Mouse (Mus musculus) intestine, embryonic 16.5 days (tissue): ENCODE measurements around the gene Hist3h2ba. TPM values are rescaled to one million over a fixed set of nuclear protein-coding genes. Genes with fewer than 3 reads are reported as not detected.

ENCODE experiments used
- ATAC-seq: fragments of 200-750 bp; cut with Nextera tagmentation; 2 replicates; pipeline ENCODE4 v1.8.0; 2017; ENCODE audit warnings: moderate TSS enrichment, moderate library complexity
- H3K27ac ChIP-seq: fragments of 300-500 bp; sonication (generic); 2 replicates; pipeline ENCODE4 v1.5.1; 2014; ENCODE audit warnings: mild to moderate bottlenecking, low read length
- H3K27me3 ChIP-seq: fragments of 300-500 bp; sonication (generic); replicated peaks from 2 replicates; pipeline ENCODE4 v1.6.1; 2014; ENCODE audit warnings: low read length, control low read depth, mixed read lengths; ENCODE audit not compliant: control insufficient read depth, insufficient read depth
- H3K36me3 ChIP-seq: fragments of 300-500 bp; sonication (generic); 2 replicates; pipeline ENCODE4 v1.6.1; 2014; ENCODE audit warnings: low read length, control low read depth; ENCODE audit not compliant: control insufficient read depth, insufficient read depth
- H3K4me1 ChIP-seq: fragments of 300-500 bp; sonication (generic); 2 replicates; pipeline ENCODE4 v1.6.1; 2014; ENCODE audit warnings: low read length, control low read depth, mixed read lengths; ENCODE audit not compliant: control insufficient read depth, insufficient read depth
- H3K4me2 ChIP-seq: fragments of 300-500 bp; sonication (generic); 2 replicates; pipeline ENCODE4 v1.6.1; 2014; ENCODE audit warnings: low read depth, low read length, control low read depth
- H3K4me3 ChIP-seq: fragments of 300-500 bp; sonication (generic); 2 replicates; pipeline ENCODE4 v1.5.1; 2014; ENCODE audit warnings: mild to moderate bottlenecking, low read length
- H3K9ac ChIP-seq: fragments of 300-500 bp; sonication (generic); 2 replicates; pipeline ENCODE4 v1.6.1; 2014; ENCODE audit warnings: low read depth, low read length
- H3K9me3 ChIP-seq: fragments of 300-500 bp; sonication (generic); 2 replicates; pipeline ENCODE4 v1.6.1; 2016; ENCODE audit warnings: low read length, control low read depth; ENCODE audit not compliant: control insufficient read depth
- WGBS: fragments of 180-500 bp; shearing (Covaris S2); extraction: QIAGEN DNeasy Blood & Tissue Kit; methylation state at CpG from one replicate; pipeline ENCODE4 v1.1.7; 2014; 5-methylcytosine and 5-hydroxymethylcytosine counted together
- polyA plus RNA-seq: library from polyadenylated mRNA; unstranded; fragments of >200 nt; fragmentation: Nextera tagmentation; extraction: Ambion mirVana; gene quantifications from 2 replicates; pipeline ENCODE4 v1.2.1, GENCODE M21; 2015

Hist3h2ba gene
- polyA plus RNA-seq, 1 experiment from 2014 or later, result 40.9 TPM

- Histone ChIP-seq H3K27me3 (peaks cover 2% of the 10 kb centered on the region; the same call in 1 of the 2 replicates), H3K9me3 (peaks cover 5% of the 10 kb centered on the region; the same call in 1 of the 2 replicates), H3K4me2 (peak overlapping the region; percentile 88), H3K4me1 (peaks cover 27% of the 10 kb centered on the region), H3K36me3 (peaks cover 6% of the 10 kb centered on the region; the same call in 1 of the 2 replicates), H3K4me3 (peak overlapping the region; percentile 49; the same call in 1 of the 2 replicates), H3K9ac (0 out of 2 replicates have a peak overlapping the region, but pooled peaks have one; percentile 4), H3K27ac (no peak overlapping the region)
- no peak for ATAC-seq
- WGBS, result 32% methylated on average over 15 of the region's 15 CpGs
These were observed 10.6 kb downstream of the Hist3h2ba start for GRCm38 (mm10) chr11:58959186-58959825.

GRCm38 (mm10) chr11:58959921-58960465 lies 11.3 kb downstream of the Hist3h2ba start:
- Histone ChIP-seq H3K4me3 (peak overlapping the region; percentile 49), H3K9ac (peak overlapping the region; percentile 50; the same call in 1 of the 2 replicates), H3K4me1 (peaks cover 29% of the 10 kb centered on the region), H3K27ac (no peak overlapping the region; the same call in 1 of the 2 replicates), H3K27me3 (peaks cover 2% of the 10 kb centered on the region; the same call in 1 of the 2 replicates), H3K9me3 (peaks cover 5% of the 10 kb centered on the region; the same call in 1 of the 2 replicates), H3K4me2 (peak overlapping the region; percentile 88), H3K36me3 (peaks cover 6% of the 10 kb centered on the region; the same call in 1 of the 2 replicates)
- peak; percentile 84 for ATAC-seq
- WGBS, result 3% methylated on average over 40 of the region's 40 CpGs

GRCm38 (mm10) chr11:58961364-58962177 lies 12.9 kb downstream of the Hist3h2ba start:
- peaks cover 2% of the 10 kb centered on the region; the same call in 1 of the 2 replicates for H3K27me3 ChIP-seq
- no peak for ATAC-seq
- no peak overlapping the region for H3K9ac ChIP-seq
- no peak overlapping the region for H3K4me2 ChIP-seq
- H3K4me3 ChIP-seq, result no peak overlapping the region
- H3K27ac ChIP-seq, result no peak overlapping the region
- 58% methylated on average over 50 of the region's 50 CpGs for WGBS
- peaks cover 5% of the 10 kb centered on the region; the same call in 1 of the 2 replicates for H3K9me3 ChIP-seq
- H3K36me3 ChIP-seq, result peaks cover 6% of the 10 kb centered on the region; the same call in 1 of the 2 replicates
- H3K4me1 ChIP-seq, result peaks cover 31% of the 10 kb centered on the region

GRCm38 (mm10) chr11:58963543-58963942 lies 14.8 kb downstream of the Hist3h2ba start:
- no peak overlapping the region for H3K27ac ChIP-seq
- no peak overlapping the region for H3K4me3 ChIP-seq
- peaks cover 17% of the 10 kb centered on the region for H3K4me1 ChIP-seq
- H3K4me2 ChIP-seq, result no peak overlapping the region
- 32% methylated on average over 17 of the region's 17 CpGs for WGBS
- peaks cover 2% of the 10 kb centered on the region; the same call in 1 of the 2 replicates for H3K27me3 ChIP-seq
- H3K9ac ChIP-seq, result no peak overlapping the region
- no peaks in the 10 kb centered on the region for H3K36me3 ChIP-seq
- no peak for ATAC-seq
- H3K9me3 ChIP-seq, result peaks cover 5% of the 10 kb centered on the region; the same call in 1 of the 2 replicates

- Histone ChIP-seq H3K27ac (no peak overlapping the region), H3K9ac (no peak overlapping the region), H3K4me3 (no peak overlapping the region), H3K4me1 (peaks cover 21% of the 10 kb centered on the region), H3K9me3 (peaks cover 5% of the 10 kb centered on the region; the same call in 1 of the 2 replicates), H3K36me3 (no peaks in the 10 kb centered on the region), H3K27me3 (peaks cover 2% of the 10 kb centered on the region; the same call in 1 of the 2 replicates), H3K4me2 (no peak overlapping the region)
- ATAC-seq, result no peak
- 85% methylated on average over 7 of the region's 7 CpGs for WGBS
These were observed 15.5 kb downstream of the Hist3h2ba start for GRCm38 (mm10) chr11:58964216-58964615.

- H3K4me1 ChIP-seq, result peaks cover 17% of the 10 kb centered on the region
- peaks cover 2% of the 10 kb centered on the region; the same call in 1 of the 2 replicates for H3K27me3 ChIP-seq
- H3K27ac ChIP-seq, result no peak overlapping the region
- peak; percentile 41 for ATAC-seq
- WGBS, result 46% methylated on average over 12 of the region's 12 CpGs
- H3K4me2 ChIP-seq, result peak overlapping the region; percentile 16; the same call in 1 of the 2 replicates
- no peak overlapping the region for H3K4me3 ChIP-seq
- peaks cover 5% of the 10 kb centered on the region; the same call in 1 of the 2 replicates for H3K9me3 ChIP-seq
- H3K36me3 ChIP-seq, result no peaks in the 10 kb centered on the region
- peak overlapping the region; percentile 29; the same call in 1 of the 2 replicates for H3K9ac ChIP-seq
These were observed 16.5 kb downstream of the Hist3h2ba start for GRCm38 (mm10) chr11:58965001-58965760.

- Histone ChIP-seq H3K4me2 (no peak overlapping the region), H3K9ac (no peak overlapping the region), H3K27ac (no peak overlapping the region), H3K4me1 (peaks cover 17% of the 10 kb centered on the region), H3K4me3 (no peak overlapping the region), H3K9me3 (no peaks in the 10 kb centered on the region), H3K27me3 (no peaks in the 10 kb centered on the region; the same call in 1 of the 2 replicates), H3K36me3 (no peaks in the 10 kb centered on the region)
- ATAC-seq, result no peak
- WGBS, result 98% methylated on average over 1 of the region's 1 CpGs
These were observed 18.6 kb downstream of the Hist3h2ba start for GRCm38 (mm10) chr11:58967346-58967745.

GRCm38 (mm10) chr11:58968551-58968950 lies 19.8 kb downstream of the Hist3h2ba start:
- no peak overlapping the region for H3K27ac ChIP-seq

More at GRCm38 (mm10) chr11:58968551-58968950, 19.8 kb downstream of the Hist3h2ba start:
- H3K9me3 ChIP-seq, result no peaks in the 10 kb centered on the region
- no peak for ATAC-seq
- H3K36me3 ChIP-seq, result no peaks in the 10 kb centered on the region
- no peak overlapping the region for H3K4me3 ChIP-seq
- no peaks in the 10 kb centered on the region for H3K27me3 ChIP-seq
- H3K4me2 ChIP-seq, result no peak overlapping the region
- peaks cover 17% of the 10 kb centered on the region for H3K4me1 ChIP-seq
- no peak overlapping the region for H3K9ac ChIP-seq
- 74% methylated on average over 7 of the region's 7 CpGs for WGBS
